Mouse (Mus musculus): ENCODE measurements around the gene Slfn1. TPM values are rescaled to one million over a fixed set of nuclear protein-coding genes. Genes with fewer than 3 reads are reported as not detected.

Slfn1 gene
- 258 TPM for polyA plus RNA-seq (2017; shearing (Covaris generic))

DNA sequence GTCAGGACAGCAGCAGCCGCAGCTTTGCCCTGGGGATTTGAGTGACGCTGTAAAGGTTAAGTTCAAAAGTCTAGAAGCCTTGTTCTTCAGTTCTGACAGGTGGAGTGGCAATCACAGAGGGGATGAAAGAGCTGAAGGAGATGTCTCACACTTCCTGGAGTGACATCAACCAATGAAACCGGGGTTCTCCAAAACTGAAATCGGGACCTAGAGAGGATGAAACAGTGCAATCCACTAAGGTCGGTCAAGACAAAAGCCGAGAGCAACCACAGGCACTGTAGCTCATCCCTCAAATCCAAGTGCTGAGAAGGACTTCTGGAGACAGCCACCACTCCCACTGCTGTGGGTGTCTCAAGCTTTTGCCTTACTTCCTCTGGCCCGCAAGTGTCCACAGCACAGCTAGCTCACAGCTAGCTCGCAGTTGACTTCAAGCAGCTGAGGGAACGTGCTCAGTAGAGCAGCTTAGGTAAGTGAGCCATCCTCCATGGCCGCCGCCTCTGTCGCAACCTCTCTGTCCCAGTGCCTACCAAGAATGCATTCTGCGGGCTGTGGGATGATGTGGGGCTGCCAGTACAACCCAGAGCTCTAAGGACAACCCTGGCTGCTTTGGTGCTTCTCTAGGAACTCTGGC lies at the start of gene Slfn1:
Gene Slfn1 (plus strand): TSS at position 253 of the 631 bp plus-strand sequence.

Other genes starting within 250 kb of the Slfn1 start
- gene Rffl, start 245.6 kb upstream of the Slfn1 start, polyA plus RNA-seq (2017; shearing (Covaris generic)): 20.4 TPM
- 30.1 TPM for gene Rad51d, start 226.2 kb upstream of the Slfn1 start, polyA plus RNA-seq (2017; shearing (Covaris generic))
- not detected for gene Fndc8, start 224.7 kb upstream of the Slfn1 start, polyA plus RNA-seq (2017; shearing (Covaris generic))
- 44.1 TPM for gene Nle1, start 208.4 kb upstream of the Slfn1 start, polyA plus RNA-seq (2017; shearing (Covaris generic))
- 0.05 TPM for gene Unc45b, start 206.3 kb upstream of the Slfn1 start, polyA plus RNA-seq (2017; shearing (Covaris generic))
- 46.8 TPM for gene Slfn5, start 165.5 kb upstream of the Slfn1 start, polyA plus RNA-seq (2017; shearing (Covaris generic))
- gene Slfn9, start 125.0 kb upstream of the Slfn1 start, polyA plus RNA-seq (2017; shearing (Covaris generic)): 14.0 TPM
- gene Slfn8, start 96.0 kb upstream of the Slfn1 start, polyA plus RNA-seq (2017; shearing (Covaris generic)): 112 TPM
- 631 TPM for gene Slfn2, start 51.7 kb upstream of the Slfn1 start, polyA plus RNA-seq (2017; shearing (Covaris generic))
- gene Slfn4, start 58.3 kb downstream of the Slfn1 start, polyA plus RNA-seq (2017; shearing (Covaris generic)): 0.14 TPM
- 4.3 TPM for gene Slfn3, start 74.5 kb downstream of the Slfn1 start, polyA plus RNA-seq (2017; shearing (Covaris generic))
- gene Slfn14, start 169.9 kb downstream of the Slfn1 start, polyA plus RNA-seq (2017; shearing (Covaris generic)): not detected
- 48.4 TPM for gene Ap2b1, start 182.2 kb downstream of the Slfn1 start, polyA plus RNA-seq (2017; shearing (Covaris generic))
- 15.0 TPM for gene Pex12, start 185.7 kb downstream of the Slfn1 start, polyA plus RNA-seq (2017; shearing (Covaris generic))